Mouse (Mus musculus) B cell, adult 2 months (primary cell): ENCODE measurements around the gene Polr1a.
"Not testable (repeated sequence)": the region's sequence is repeated elsewhere in the genome, so short reads cannot be mapped to it uniquely, and the experiment has no call there.

Source experiments
- DNase-seq, 2 experiments: peaks; one replicate each; pipeline ENCODE4 v3.0.0; 2022

Polr1a gene

GRCm38 (mm10) chr6:71908481-71909381 is at the start of gene Polr1a, which contains the start of gene Ptcd3:
Gene Polr1a, plus strand, starts transcription at chr6:71909053.
Gene Ptcd3, minus strand, starts transcription at chr6:71908750.
- peak; percentile 96 for DNase-seq

GRCm38 (mm10) chr6:71867751-71868150 is 41.1 kb upstream of the Polr1a start:
- DNase-seq = no peak

DNA sequence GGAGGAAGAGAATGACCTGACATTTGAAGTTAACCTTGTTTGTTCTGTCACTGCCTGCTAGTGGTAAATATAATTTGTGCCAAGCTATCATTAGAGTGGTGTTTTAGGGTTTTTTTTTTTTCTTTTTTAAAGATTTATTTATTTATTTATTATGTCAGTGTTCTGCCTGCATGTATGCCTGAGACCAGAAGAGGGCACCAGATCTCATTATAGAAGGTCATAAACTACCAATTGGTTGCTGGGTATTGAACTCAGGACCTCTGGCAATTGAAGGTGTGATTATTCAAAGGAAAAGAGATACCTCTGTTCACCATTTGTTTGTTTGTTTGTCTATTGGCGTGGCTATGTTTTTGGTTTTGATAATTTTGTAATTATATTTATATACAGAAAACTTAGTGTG is 40.0 kb upstream of the Polr1a start:
- DNase-seq = peak; percentile 28 to 39

DNA sequence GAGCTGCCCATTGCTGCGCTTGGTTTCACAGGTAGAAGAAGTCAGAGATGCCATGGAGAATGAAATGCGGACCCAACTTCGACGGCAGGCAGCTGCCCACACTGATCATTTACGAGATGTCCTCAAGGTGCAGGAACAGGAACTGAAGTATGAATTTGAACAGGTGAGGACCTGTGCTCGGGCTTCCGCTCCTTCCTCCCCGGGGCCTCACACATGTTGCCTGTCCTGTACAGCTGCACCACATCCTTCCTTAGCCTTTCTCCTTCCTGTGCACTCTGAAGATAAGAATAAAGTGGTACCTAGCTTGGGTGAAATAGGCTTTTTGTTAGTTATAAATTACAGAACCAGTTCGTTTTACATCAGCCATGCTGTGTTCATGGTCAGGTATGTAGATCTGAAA is 37.5 kb upstream of the Polr1a start:
- DNase-seq = no peak

DNA sequence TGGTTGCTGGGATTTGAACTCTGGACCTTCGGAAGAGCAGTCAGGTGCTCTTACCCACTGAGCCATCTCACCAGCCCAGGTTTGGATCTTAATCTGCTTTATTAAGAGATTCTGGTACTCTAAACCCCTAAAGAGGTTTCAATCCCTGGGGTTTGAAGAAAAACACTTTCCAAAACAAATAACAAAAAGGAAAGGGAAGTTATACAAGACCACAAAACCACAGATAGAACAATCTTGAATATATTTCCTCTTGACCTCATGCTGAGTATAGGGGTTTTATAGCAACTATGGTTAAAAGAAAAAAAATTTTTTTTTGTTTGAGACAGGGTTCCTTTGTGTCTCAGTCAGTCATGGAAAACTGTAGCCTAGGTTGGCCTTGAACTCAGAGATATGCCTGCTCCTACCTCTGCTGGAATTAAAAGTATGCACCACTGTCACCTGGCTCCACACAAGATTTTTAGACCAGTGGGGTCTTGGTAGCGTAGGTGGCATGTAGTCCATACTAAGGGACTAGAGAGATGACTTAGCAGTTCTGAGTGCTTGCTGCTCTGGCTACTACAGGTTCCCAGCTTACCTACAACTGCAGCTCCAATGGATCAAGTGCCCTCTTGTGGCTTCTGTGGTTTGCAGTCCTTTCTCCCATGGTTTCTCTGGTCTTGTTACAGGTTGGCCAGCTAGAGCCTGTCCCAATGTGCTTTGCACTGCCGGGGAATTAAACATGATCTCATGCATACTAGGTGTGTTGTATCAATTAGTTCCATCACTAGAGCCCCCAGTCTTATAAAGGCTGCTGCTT is 30.7 kb upstream of the Polr1a start:
- no peak for DNase-seq

DNA sequence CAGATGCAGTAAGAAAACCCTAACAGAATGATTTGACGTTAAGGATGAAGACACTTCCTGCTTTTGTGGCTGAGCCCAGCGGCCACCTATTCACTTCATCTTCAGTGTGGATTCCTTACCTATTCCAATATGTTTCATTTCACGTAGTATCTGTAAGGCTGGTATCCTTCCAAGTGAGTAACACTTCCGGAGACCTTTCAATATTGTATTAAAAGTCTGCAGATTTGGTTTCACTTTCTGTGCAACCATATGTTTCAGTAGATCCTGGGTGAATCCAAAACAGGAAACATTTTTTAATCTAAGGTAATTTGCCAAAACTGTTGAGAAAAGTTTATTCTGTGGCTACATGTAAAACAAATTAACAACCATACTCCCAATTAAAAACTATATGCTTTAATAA is 15.6 kb upstream of the Polr1a start:
- DNase-seq = no peak

DNA sequence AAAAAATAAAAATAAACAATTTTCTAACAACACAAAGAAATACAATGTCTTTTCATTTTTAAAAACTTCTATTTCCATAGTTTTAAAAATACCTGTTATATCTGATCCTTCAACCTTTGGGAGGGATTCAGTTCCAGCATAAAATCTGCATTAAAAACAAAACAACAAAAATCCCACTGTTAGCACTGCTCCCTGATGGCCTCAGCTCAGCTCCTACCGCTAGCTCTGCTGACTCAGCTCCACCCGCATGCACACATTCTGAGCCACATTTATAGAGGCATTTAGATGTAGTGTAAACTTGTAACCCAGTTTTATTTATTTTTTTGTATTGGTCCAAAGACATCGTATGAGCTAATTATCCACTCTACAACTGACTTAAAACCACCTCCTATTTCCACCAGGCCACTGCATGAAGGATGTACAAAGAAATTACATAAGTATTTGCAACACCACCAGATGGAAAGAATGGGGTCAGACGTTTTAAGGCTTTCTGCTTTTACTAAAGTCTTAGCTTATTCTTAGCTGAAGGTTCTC is 1.1 kb upstream of the Polr1a start:
- no peak for DNase-seq

DNA sequence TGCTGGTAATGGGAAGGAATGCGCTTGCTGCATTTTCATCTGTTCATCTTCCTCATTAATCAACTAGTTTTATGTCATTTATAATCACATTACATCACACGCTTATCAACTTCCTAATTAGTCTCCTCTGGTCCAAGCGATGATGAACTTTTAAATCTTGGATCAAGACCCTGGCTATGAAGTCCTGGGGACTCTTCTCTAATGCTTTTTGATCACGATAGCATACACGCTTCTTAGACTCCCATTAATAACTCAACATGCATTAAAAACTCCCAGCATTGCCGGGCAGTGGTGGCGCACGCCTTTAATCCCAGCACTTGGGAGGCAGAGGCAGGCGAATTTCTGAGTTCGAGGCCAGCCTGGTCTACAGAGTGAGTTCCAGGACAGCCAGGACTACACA is 531 bp downstream of the Polr1a start:
- no peak for DNase-seq

DNA sequence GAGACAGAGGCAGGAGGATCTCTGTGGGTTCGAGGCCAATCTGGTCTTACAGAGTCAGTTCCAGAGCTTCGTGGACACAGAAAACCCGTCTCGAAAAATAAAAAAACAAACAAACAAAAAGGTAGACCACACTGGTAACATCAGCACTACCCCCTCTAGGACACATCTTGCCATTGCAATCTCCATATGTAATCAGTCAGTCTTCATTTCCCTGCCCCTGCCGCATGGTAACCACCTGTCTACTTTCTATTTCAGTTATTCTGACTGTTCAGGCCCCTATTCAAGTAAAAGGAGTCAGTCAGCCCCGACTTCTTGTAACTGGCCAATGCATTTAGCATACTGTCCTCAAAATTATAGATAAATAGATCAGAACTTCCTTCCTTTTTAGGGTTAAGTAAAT is 987 bp downstream of the Polr1a start:
- peak; percentile 46 to 50 for DNase-seq

GRCm38 (mm10) chr6:71911686-71912450 is 3.0 kb downstream of the Polr1a start:
- DNase-seq = no peak

DNA sequence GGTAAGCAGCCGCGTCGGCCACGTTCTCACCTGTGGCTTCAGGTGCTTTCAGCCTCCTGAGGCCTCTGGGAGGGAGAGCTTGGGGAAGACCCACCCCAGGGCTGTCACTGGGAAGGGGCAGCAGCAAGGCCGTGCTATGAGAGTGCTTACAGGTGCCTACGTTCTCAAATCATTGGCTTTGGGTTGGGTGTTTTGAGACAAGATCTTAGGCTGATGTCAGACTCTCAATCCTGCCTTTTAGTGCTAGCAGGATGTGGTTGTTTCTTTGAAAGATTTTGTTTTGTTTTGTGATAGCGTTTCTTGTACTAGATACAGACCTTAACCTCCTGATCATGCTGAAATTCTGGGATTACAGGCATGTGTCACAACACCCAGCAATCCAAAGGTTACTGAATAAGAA is 11.9 kb downstream of the Polr1a start:
- no peak for DNase-seq

DNA sequence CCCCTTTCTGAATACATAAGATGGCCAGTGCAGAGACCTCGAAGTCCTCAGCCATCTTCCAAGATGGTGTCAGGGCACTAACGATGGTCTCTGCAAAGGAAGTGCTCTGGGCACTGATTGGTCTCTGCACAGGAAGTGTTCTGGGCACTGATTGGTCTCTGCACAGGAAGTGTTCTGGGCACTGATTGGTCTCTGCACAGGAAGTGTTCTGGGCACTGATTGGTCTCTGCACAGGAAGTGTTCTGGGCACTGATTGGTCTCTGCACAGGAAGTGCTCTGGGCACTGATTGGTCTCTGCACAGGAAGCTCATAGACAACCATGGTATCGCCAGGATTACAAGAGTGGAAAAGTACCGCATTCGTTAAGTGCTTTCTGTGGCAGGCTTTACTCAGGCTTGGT is 16.4 kb downstream of the Polr1a start:
- DNase-seq = not testable (repeated sequence)

DNA sequence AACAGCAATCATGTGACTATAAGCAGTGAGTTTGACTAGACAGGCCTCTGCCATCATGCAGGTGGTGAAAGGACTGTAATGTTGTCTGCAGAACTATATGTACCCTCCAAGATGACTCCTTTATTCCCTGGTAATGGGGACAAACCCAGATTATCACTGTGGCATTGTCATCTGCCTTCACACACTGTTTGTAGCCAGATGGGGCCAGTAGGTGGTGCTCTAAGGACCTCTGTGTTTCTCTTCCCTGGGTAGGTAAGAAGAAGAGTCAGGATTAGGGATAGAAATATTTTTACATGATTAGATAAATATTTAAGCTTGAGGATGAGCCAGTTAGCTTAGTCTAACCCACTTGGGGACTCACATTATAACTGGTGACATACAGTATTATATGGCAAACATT is 19.1 kb downstream of the Polr1a start:
- DNase-seq = peak; percentile 51 to 60

DNA sequence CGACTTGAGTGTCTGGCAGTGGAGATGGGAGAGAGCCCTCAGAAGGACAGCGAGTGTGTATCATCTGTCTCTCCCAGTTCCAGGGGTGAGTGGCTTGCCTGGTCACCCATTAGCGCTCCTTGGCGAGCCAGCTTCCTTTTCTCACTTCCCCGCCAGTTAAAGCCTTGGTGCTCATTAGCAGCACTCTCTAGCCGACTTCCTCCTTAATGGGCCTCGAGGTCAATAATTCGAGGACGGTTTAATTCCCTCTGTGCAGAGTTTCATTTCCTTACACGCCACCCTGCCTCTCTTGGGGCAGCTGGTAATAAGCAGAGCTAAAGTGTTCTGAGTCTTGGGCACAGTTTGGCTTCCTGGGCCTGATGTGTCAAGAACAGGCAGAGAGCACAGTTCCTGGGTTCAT is 21.2 kb downstream of the Polr1a start:
- peak; percentile 47 to 49 for DNase-seq

DNA sequence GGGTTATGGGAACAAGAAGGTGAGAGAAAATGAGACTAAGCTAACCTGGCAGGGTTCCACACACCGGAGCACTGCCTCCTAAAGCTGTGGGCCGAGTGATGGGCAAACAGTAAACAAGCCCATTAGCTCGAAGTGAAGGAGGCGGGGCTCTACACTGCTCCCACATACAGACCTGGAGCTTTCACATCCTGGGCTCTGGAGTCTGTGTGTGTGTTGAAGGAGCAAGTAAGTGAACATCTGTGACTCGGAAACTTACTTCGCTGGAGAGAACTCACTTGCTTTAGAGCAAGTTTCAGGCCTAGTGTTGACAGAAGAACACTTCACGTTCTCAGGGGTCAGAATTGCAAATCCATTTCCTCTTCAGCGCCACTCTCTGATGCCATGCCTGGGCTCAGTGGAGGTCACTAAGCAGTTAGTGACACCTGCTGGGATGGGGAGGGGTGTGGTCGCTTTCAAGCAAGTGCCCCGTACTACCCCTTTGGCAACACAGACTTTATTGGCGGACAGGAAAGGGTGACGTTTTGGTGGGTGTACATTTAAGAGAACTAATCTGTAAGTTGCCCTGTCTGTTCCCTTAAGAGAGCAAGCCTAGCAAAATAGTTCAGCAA is 22.1 kb downstream of the Polr1a start:
- peak; percentile 40 to 43 for DNase-seq

DNA sequence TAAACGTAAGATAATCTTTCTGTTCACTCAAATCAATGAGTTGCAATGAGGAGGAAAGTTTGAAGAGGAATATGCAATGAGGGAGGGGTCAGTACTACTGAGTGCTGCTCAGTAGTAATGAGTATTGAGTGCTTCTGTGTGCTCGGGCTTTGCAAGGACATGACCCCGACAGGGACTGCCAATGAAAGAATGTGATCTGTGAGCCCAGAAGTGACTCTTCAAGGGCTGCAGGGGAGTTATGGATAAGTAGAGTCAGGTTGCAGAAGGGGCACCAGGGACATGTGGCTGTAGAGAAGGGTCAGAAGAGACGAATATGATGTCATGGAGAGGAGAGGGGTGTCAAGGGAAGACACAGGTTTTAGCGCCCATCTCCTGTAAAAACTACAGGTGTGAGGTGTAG is 23.5 kb downstream of the Polr1a start:
- DNase-seq = no peak

- no peak for DNase-seq
Observed at GRCm38 (mm10) chr6:71934081-71934556, 25.3 kb downstream of the Polr1a start.

GRCm38 (mm10) chr6:71935737-71936136 is 26.9 kb downstream of the Polr1a start:
- DNase-seq = no peak

DNA sequence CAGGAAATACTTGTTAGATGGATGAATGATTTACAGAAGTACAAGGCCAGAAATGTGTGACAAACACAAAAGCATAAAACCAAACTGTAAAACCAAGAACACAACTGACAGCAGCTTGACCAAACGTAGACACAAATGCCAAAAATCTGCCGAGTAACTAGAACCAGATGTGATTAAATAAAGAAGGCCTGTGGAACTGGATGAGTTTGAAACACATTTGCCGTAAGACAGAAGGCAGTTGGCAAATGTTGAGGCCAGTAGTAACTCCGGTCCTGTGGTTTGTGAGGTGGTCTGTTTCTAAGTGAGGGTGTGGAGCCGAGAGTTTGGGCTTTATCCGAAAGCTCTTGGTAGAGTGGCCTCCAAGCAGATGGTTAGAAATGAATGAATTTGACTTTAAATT is 32.1 kb downstream of the Polr1a start:
- DNase-seq = no peak

DNA sequence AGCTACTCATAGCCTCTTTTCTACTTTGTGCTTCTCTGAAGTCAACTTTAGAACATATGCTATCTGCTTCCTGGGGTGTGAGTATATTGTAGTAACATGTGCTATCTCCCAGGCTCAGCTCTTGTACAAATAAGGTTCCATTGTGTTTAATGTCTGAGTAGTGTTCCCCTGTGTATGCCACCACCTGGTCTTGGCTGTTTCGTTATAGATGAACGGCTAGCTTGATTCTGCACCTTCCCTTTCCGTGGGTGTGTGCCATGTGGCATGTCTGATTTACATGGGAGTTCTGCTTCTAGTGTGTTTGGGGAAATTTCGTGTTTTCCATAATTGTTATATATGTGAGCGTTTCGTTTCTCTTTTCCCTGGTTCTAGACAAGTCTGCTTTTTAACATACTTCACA is 36.2 kb downstream of the Polr1a start:
- DNase-seq = no peak

- peak; percentile 12 to 19 for DNase-seq
Observed at GRCm38 (mm10) chr6:71946121-71946520, 37.3 kb downstream of the Polr1a start.

- no peak for DNase-seq
Observed at GRCm38 (mm10) chr6:71949721-71950120, 40.9 kb downstream of the Polr1a start.
